Mouse (Mus musculus) lung, embryonic 14.5 days (tissue): ENCODE results near the gene Nhlh1. TPM values are rescaled to one million over a fixed set of nuclear protein-coding genes. Genes with fewer than 3 reads are reported as not detected.

Source experiments
- ATAC-seq: fragments of 200-750 bp; cut with Nextera tagmentation; 2 replicates; pipeline ENCODE4 v1.8.0; 2017; ENCODE audit warnings: mild to moderate bottlenecking, moderate TSS enrichment, moderate library complexity; ENCODE audit not compliant: insufficient read depth
- DNase-seq: peaks from one replicate; pipeline ENCODE4 v3.0.0-alpha.2; 2015
- H3K27ac ChIP-seq: fragments of 300-500 bp; sonication (generic); 2 replicates; pipeline ENCODE4 v1.5.1; 2014; ENCODE audit warnings: low read depth, mild to moderate bottlenecking, moderate library complexity
- H3K27me3 ChIP-seq: fragments of 300-500 bp; sonication (generic); 2 replicates; pipeline ENCODE4 v1.6.1; 2014; ENCODE audit warnings: low read length, control low read depth; ENCODE audit not compliant: insufficient read depth
- H3K36me3 ChIP-seq: fragments of 300-500 bp; sonication (generic); 2 replicates; pipeline ENCODE4 v1.6.1; 2014; ENCODE audit warnings: control low read depth; ENCODE audit not compliant: insufficient read depth
- H3K4me1 ChIP-seq: fragments of 300-500 bp; sonication (generic); 2 replicates; pipeline ENCODE4 v1.6.1; 2014; ENCODE audit warnings: antibody characterized with exemption, control low read depth; ENCODE audit not compliant: insufficient read depth
- H3K4me2 ChIP-seq: fragments of 300-500 bp; sonication (generic); 2 replicates; pipeline ENCODE4 v1.6.1; 2014; ENCODE audit warnings: mild to moderate bottlenecking
- H3K4me3 ChIP-seq: fragments of 300-500 bp; sonication (generic); 2 replicates; pipeline ENCODE4 v1.5.1; 2014; ENCODE audit warnings: low read depth, low read length
- H3K9ac ChIP-seq: fragments of 300-500 bp; sonication (generic); 2 replicates; pipeline ENCODE4 v1.6.1; 2014
- H3K9me3 ChIP-seq: fragments of 300-500 bp; sonication (generic); 2 replicates; pipeline ENCODE4 v1.6.1; 2016; ENCODE audit warnings: low read depth, low read length, control low read depth
- CTCF ChIP-seq: IDR thresholded peaks from 2 replicates; pipeline ENCODE4 v1.5.1; 2016; ENCODE audit warnings: antibody characterized with exemption, low read depth
- WGBS: fragments of 180-500 bp; shearing (Covaris S2); extraction: QIAGEN DNeasy Blood & Tissue Kit; methylation state at CpG from one replicate; pipeline ENCODE4 v1.1.7; 2014; 5-methylcytosine and 5-hydroxymethylcytosine counted together
- polyA plus RNA-seq: library from polyadenylated mRNA; unstranded; fragments of >200 nt; fragmentation: Nextera tagmentation; extraction: Ambion mirVana; gene quantifications from 2 replicates; pipeline ENCODE4 v1.2.1, GENCODE M21; 2014

The Nhlh1 gene
- not detected in 2 replicates for polyA plus RNA-seq

DNA sequence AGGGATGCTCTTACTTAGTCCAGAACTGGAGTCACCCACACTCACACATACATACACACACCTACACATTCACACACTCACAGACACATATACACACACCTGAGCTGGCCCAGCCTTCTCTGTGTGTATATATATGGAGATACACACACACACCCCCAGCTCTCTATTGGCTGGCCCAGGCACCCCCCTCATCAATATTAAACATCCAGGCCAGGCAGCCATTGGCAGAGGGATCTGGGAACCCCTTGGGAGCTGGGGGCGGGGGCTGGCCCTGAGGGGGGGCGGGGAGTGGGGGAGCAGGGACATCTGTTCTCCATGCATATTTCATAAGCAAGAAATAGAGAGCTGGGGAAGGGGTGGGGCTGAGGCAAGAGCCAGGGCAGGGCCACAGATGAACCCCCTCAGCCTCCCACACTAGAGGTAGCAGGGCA lies at the start of gene Nhlh1:
Gene Nhlh1, minus strand, starts transcription at position 83 of the 431 bp plus-strand sequence.
- no peak within 1 kb of the TSS for H3K4me3 ChIP-seq
- TF ChIP-seq CTCF: no peak
- DNase-seq: no peak
- H3K9me3 ChIP-seq: no peaks in the 10 kb centered on the region
- H3K4me1 ChIP-seq: peaks cover 8% of the 10 kb centered on the region; the same call in 1 of the 2 replicates
- H3K36me3 ChIP-seq: no peaks in the 10 kb centered on the region
- H3K4me2 ChIP-seq: no peak within 1 kb of the TSS
- ATAC-seq: no peak
- WGBS: 35% methylated on average over 2 of the region's 2 CpGs
- no peak within 1 kb of the TSS for H3K27ac ChIP-seq
- peaks cover 35% of the 10 kb centered on the region for H3K27me3 ChIP-seq
- no peak within 1 kb of the TSS for H3K9ac ChIP-seq

DNA sequence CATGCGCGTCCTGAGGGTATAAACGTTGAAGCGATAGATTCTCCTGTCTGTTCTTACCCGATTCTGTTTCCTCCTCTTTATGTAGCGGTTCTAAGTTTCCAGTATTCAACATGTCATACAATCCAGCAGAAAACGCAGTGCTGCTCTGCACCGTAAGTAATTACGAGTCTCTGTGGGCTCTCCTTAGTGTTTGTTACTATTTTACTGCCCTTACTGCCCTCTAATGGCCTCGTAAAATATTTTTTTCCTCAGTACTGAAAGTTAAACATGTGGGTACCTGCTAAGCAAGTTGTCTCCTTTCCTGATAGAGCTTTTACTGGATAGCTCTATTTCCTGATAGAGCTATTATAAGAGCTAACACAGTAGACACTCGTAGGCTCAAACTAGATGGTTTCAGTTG lies 47.7 kb upstream of the Nhlh1 start:
- DNase-seq (peak; percentile 19), ATAC-seq (no peak)
- Histone ChIP-seq H3K27ac (no peak overlapping the region), H3K27me3 (no peaks in the 10 kb centered on the region), H3K4me3 (no peak overlapping the region), H3K9me3 (no peaks in the 10 kb centered on the region), H3K36me3 (peaks cover 97% of the 10 kb centered on the region), H3K4me1 (no peaks in the 10 kb centered on the region), H3K4me2 (no peak overlapping the region), H3K9ac (no peak overlapping the region)
- 80% methylated on average over 11 of the region's 11 CpGs for WGBS
- TF ChIP-seq CTCF: no peak

DNA sequence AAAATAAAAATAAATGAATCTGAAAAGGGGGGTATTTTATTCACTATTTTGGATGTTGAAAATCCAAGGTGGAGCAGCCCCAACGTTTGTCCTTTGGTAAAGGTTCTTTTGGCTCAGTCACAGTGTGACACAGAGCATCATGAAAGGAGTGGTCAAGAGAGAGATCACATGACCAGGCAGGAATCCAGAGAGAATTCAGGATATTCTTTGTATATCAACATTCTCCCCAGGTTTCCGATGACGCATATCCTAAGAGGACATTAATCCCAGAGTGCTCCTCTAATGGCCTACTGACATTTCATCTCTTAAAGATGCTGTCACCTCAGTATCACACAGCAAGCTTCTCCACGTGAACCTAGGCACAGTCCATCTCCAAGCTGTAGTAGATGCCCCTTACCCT lies 46.2 kb upstream of the Nhlh1 start:
- H3K27me3 ChIP-seq: no peaks in the 10 kb centered on the region
- peaks cover 93% of the 10 kb centered on the region for H3K36me3 ChIP-seq
- no peak overlapping the region for H3K4me2 ChIP-seq

GRCm38 (mm10) chr1:172099325-172100033 lies 42.1 kb upstream of the Nhlh1 start:
- ATAC-seq: no peak
- TF ChIP-seq CTCF: no peak
- Histone ChIP-seq H3K9me3 (no peaks in the 10 kb centered on the region), H3K27me3 (no peaks in the 10 kb centered on the region), H3K36me3 (peaks cover 92% of the 10 kb centered on the region), H3K4me2 (no peak overlapping the region), H3K4me3 (no peak overlapping the region), H3K27ac (no peak overlapping the region), H3K4me1 (no peaks in the 10 kb centered on the region), H3K9ac (no peak overlapping the region)
- DNase-seq: no peak
- 81% methylated on average over 6 of the region's 6 CpGs for WGBS

More for the DNA sequence above, 46.2 kb upstream of the Nhlh1 start:
- no peak for ATAC-seq
- no peak overlapping the region for H3K27ac ChIP-seq
- no peaks in the 10 kb centered on the region for H3K9me3 ChIP-seq
- no peak for TF ChIP-seq CTCF
- H3K9ac ChIP-seq: no peak overlapping the region
- no peak for DNase-seq
- no peaks in the 10 kb centered on the region for H3K4me1 ChIP-seq
- no peak overlapping the region for H3K4me3 ChIP-seq
- 71% methylated on average over 4 of the region's 4 CpGs for WGBS

DNA sequence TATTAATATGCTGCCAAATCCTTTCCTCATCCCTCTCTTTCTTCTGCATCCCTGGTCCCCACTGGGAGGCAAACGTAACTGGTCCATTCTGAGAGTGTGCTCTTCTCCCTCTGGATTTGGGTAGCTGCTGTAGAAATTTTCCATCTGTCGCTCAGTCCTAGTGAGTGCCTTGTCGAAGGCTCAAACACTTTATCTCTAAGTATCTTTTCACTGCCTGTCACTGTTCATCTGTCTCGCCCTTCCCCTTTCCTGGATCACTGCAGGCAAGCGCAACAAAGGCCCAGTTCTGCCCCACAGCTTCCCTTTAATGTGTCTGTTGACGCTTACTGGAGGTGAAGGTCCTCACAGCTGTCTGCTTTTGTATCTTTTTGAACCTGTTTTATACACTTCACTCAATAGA lies 37.8 kb upstream of the Nhlh1 start:
- Histone ChIP-seq H3K4me2 (no peak overlapping the region), H3K9ac (no peak overlapping the region), H3K9me3 (no peaks in the 10 kb centered on the region), H3K4me1 (no peaks in the 10 kb centered on the region), H3K36me3 (peaks cover 91% of the 10 kb centered on the region), H3K27me3 (no peaks in the 10 kb centered on the region), H3K4me3 (no peak overlapping the region), H3K27ac (no peak overlapping the region)
- 40% methylated on average over 6 of the region's 6 CpGs for WGBS
- peak; percentile 74 for ATAC-seq
- DNase-seq: peak; percentile 59
- TF ChIP-seq CTCF: no peak

GRCm38 (mm10) chr1:172094295-172094694 lies 36.9 kb upstream of the Nhlh1 start:
- no peak for DNase-seq
- H3K4me3 ChIP-seq: no peak overlapping the region
- H3K36me3 ChIP-seq: peaks cover 91% of the 10 kb centered on the region
- no peaks in the 10 kb centered on the region for H3K27me3 ChIP-seq
- no peaks in the 10 kb centered on the region for H3K4me1 ChIP-seq
- no peak overlapping the region for H3K9ac ChIP-seq
- no peak for TF ChIP-seq CTCF
- no peak for ATAC-seq
- no peak overlapping the region for H3K4me2 ChIP-seq
- no peaks in the 10 kb centered on the region for H3K9me3 ChIP-seq
- H3K27ac ChIP-seq: no peak overlapping the region

DNA sequence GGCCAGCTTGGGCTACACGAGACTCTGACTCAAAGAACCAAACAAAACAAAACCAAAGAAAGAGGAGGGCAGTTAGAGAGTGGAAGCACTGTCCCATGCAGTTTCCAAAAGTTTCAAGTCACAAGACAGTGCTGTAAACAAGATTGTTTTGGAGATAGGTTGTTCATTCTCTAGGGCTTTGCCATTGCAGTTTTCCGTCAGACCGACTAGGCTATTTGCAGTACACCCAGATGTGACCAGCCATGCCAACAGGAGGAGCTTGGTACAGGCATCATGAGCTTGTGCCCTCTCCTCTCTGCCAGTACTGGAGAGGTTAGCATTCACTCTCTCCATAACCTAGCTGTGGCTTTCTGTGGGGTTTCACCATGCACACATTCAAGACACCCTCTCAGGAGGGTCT lies 36.1 kb upstream of the Nhlh1 start:
- H3K9me3 ChIP-seq: no peaks in the 10 kb centered on the region
- H3K27ac ChIP-seq: no peak overlapping the region
- DNase-seq (no peak), ATAC-seq (no peak)
- WGBS: 73% methylated on average over 3 of the region's 3 CpGs
- no peaks in the 10 kb centered on the region for H3K4me1 ChIP-seq
- H3K9ac ChIP-seq: no peak overlapping the region
- H3K36me3 ChIP-seq: peaks cover 95% of the 10 kb centered on the region
- H3K27me3 ChIP-seq: no peaks in the 10 kb centered on the region
- no peak for TF ChIP-seq CTCF
- no peak overlapping the region for H3K4me2 ChIP-seq
- no peak overlapping the region for H3K4me3 ChIP-seq
